Mouse (Mus musculus) embryonic fibroblast, embryonic 13.5 days (primary cell): ENCODE results near the gene Atg3.

Experiments
- CTCF ChIP-seq: IDR thresholded peaks from 2 replicates; pipeline ENCODE4 v1.5.1; 2011; ENCODE audit warnings: mild to moderate bottlenecking, control low read depth, low read length, moderate library complexity, borderline replicate concordance; ENCODE audit not compliant: insufficient read depth
- POLR2A ChIP-seq: IDR thresholded peaks from 2 replicates; pipeline ENCODE4 v1.6.1; 2011; ENCODE audit warnings: low read depth, mild to moderate bottlenecking, control low read depth, low read length, moderate library complexity

DNA sequence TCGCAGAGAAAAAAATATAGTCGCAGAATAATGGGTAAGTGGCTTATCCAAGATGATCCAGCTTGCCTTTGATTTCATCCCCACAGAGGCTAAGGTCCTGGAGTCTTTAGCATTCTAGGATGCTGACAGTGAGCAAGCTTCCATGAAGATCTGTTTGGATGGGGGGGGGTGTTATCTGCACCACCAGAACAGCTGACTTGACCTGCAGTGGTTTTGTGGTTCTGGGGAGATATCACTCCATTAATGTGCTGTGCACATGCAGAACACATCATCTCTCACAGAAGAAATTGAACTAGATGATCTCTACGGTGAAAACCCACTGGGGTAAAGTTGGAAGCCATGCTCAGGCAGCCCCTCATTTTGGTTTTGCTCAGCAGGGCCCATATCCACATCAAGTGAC is 41.4 kb upstream of the Atg3 start:
- TF ChIP-seq CTCF (no peak), POLR2A (no peak)
